Mouse (Mus musculus): ENCODE measurements around the gene Zfp708. TPM values are rescaled to one million over a fixed set of nuclear protein-coding genes. Genes with fewer than 3 reads are reported as not detected.
A peak's percentile ranks its signal among the peaks of the same experiment; 100 is the strongest.
"Not testable (repeated sequence)": the region's sequence is repeated elsewhere in the genome, so short reads cannot be mapped to it uniquely, and the experiment has no call there.

Gene Zfp708
- polyA plus RNA-seq (2014; fragmentation: Nextera tagmentation; extraction: Ambion mirVana): 9.7 and 11.0 TPM in 2 replicates

DNA sequence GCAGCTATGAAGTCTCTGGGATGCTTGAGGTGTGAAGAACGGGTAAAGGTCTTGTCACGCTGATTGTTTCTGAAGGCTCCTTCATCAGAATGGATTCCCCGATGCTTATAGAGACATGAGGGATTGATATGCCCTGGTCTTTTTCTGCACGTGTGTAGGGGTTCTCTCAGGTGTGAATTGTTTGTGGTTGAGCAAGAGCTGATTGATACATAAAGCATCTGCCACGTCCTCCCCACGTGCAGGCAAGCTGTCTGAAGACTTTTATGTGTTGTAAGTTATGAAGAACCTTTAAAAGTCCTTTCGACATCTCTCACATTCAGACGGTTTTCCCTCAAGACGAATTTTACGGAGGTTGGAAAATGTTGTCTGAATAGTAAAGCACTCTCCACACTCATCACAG lies at the start of gene Zfp708:
TSS of gene Zfp708 (minus strand) at position 101 of the 400 bp plus-strand sequence.
- WGBS: 92% methylated on average over 10 of the region's 10 CpGs
- ATAC-seq (ENCODE audit: low FRiP score) (no peak), DNase-seq (ENCODE audit: low spot score) (no peak)
- no peaks in the 10 kb centered on the region for H3K4me1 ChIP-seq (replicated peaks; ENCODE audit: control insufficient read depth, insufficient read depth, low read length)
- no peaks in the 10 kb centered on the region for H3K9me3 ChIP-seq (ENCODE audit: control insufficient read depth, low read length)
- H3K27me3 ChIP-seq (ENCODE audit: control insufficient read depth, insufficient read depth, low read length): no peaks in the 10 kb centered on the region
- no peak within 1 kb of the TSS for H3K4me3 ChIP-seq (replicated peaks; ENCODE audit: low read length)
- no peak within 1 kb of the TSS for H3K9ac ChIP-seq
- no peaks in the 10 kb centered on the region for H3K36me3 ChIP-seq (replicated peaks; ENCODE audit: control insufficient read depth, insufficient read depth)
- no peak within 1 kb of the TSS for H3K27ac ChIP-seq
- no peak within 1 kb of the TSS for H3K4me2 ChIP-seq (replicated peaks)

DNA sequence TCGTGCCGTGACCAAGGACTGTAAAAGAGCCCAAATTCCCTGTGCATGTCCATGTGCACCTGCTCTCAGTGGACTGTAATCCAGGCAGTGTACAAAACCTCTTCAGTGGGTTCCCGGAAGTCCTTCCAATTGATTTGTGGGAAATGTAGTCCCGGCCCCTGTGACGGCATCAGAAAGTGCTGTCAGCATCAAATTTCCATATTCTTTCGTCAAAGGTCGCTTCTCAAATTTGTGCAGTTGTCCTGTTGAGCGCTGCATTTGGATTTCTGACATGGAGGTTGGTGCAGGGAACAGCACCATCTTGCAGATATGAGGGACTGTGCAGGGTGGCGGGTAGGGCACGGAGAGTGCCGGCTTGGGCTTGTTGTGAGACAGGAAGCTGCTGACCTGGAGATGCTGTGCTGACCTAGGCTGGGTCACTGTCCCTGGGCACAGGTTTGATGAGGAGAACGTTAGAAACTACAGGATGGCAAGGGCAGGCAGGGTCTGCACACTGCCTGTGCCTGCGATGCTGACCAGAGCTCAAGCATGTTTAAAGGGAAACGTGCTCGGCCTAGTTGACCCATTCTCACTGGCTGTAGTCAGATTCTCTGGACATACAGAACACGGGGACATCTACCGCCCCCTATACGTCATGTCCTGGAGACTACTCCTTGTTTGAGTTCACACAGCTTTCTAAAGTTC lies 30.4 kb upstream of the Zfp708 start:
- Histone ChIP-seq H3K9me3 (ENCODE audit: control insufficient read depth, low read length) (no peaks in the 10 kb centered on the region), H3K27me3 (ENCODE audit: control insufficient read depth, insufficient read depth, low read length) (no peaks in the 10 kb centered on the region), H3K4me1 (replicated peaks; ENCODE audit: control insufficient read depth, insufficient read depth, low read length) (0 out of 2 replicates have a peak, but pooled peaks cover 6% of the 10 kb centered on the region), H3K27ac (peak overlapping the region; percentile 71), H3K9ac (peak overlapping the region; percentile 73), H3K36me3 (replicated peaks; ENCODE audit: control insufficient read depth, insufficient read depth) (no peaks in the 10 kb centered on the region), H3K4me2 (replicated peaks) (peak overlapping the region; percentile 63), H3K4me3 (replicated peaks; ENCODE audit: low read length) (peak overlapping the region; percentile 70)
- 1% methylated on average over 18 of the region's 18 CpGs for WGBS
- DNase-seq (ENCODE audit: low spot score) (peak; percentile 94), ATAC-seq (ENCODE audit: low FRiP score) (peak; percentile 97)

DNA sequence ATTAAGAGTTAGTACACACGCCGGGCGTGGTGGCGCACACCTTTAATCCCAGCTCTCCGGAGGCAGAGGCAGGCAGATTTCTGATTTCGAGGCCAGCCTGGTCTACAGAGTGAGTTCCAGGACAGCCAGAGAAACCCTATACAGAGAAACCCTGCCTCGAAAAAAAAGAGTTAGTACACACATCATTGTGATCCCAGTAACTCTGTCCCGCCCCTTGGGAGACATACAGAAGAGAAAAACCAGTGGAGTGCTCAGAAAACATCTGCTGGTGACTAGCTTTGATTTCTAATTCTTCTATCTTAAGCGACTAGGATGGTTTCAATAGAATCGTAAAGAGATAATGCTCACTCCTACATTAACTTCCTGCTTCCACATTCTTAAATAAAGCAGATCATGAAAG lies 29.7 kb upstream of the Zfp708 start:
- not testable (repeated sequence) for H3K36me3 ChIP-seq (replicated peaks; ENCODE audit: control insufficient read depth, insufficient read depth); H3K27me3 ChIP-seq (ENCODE audit: control insufficient read depth, insufficient read depth, low read length); DNase-seq (ENCODE audit: low spot score); H3K4me1 ChIP-seq (replicated peaks; ENCODE audit: control insufficient read depth, insufficient read depth, low read length); H3K9me3 ChIP-seq (ENCODE audit: control insufficient read depth, low read length)
- peak overlapping the region; percentile 63 for H3K4me2 ChIP-seq (replicated peaks)
- 79% methylated on average over 10 of the region's 10 CpGs for WGBS
- H3K4me3 ChIP-seq (replicated peaks; ENCODE audit: low read length): peak overlapping the region; percentile 70
- H3K27ac ChIP-seq: 0 out of 2 replicates have a peak overlapping the region, but pooled peaks have one; percentile 34
- ATAC-seq (ENCODE audit: low FRiP score): peak; percentile 28; the same call in 1 of the 2 replicates
- H3K9ac ChIP-seq: peak overlapping the region; percentile 73; the same call in 1 of the 2 replicates

DNA sequence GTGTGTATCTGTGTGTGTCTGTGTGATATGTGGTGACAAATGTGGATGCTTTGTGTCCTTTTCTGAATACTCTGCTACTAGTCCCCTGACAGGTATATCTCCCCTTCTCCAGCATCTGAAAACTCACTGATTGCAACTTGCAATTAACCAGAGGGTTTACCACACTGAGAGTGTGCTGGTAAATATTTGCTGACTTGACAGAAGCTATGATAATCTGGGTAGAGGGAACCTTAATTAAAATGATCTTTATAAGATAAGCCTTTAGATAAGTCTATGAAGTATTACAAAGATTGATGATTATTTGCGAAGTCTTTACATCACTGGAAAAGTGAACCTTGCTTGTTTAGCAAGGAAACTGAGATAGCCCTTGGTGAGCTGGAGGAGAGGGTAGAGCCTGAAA lies 26.7 kb upstream of the Zfp708 start:
- Histone ChIP-seq H3K27me3 (ENCODE audit: control insufficient read depth, insufficient read depth, low read length) (no peaks in the 10 kb centered on the region), H3K27ac (no peak overlapping the region), H3K4me3 (replicated peaks; ENCODE audit: low read length) (no peak overlapping the region), H3K9ac (no peak overlapping the region), H3K4me1 (replicated peaks; ENCODE audit: control insufficient read depth, insufficient read depth, low read length) (0 out of 2 replicates have a peak, but pooled peaks cover 6% of the 10 kb centered on the region), H3K36me3 (replicated peaks; ENCODE audit: control insufficient read depth, insufficient read depth) (no peaks in the 10 kb centered on the region), H3K9me3 (ENCODE audit: control insufficient read depth, low read length) (no peaks in the 10 kb centered on the region), H3K4me2 (replicated peaks) (no peak overlapping the region)
- DNase-seq (ENCODE audit: low spot score) (no peak), ATAC-seq (ENCODE audit: low FRiP score) (no peak)
- WGBS: 95% methylated on average over 1 of the region's 1 CpGs

DNA sequence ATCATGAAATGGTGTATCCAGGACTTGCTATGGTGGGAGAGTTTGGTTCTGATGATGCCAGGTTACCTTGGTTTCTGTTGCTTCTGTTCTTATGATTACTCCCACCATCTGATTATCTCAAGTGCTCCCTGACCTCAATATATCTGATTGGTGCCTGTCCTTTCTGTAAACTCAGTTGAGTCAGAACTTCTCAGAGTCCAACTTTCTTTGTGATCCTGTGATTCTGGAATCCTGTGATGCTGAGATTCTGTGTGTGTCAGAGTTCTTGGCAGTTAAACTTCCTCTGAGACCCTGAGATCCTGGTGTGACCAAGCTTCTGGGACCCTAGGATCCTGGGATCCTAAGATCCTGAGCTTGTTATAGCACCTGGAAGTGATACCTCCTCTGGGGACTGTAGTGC lies 23.6 kb upstream of the Zfp708 start, which contains the start of gene Zfp759:
TSS of gene Zfp759 (plus strand) at position 301 of the 400 bp plus-strand sequence.
- not testable (repeated sequence) for H3K4me1 ChIP-seq (replicated peaks; ENCODE audit: control insufficient read depth, insufficient read depth, low read length); H3K27ac ChIP-seq; H3K27me3 ChIP-seq (ENCODE audit: control insufficient read depth, insufficient read depth, low read length); ATAC-seq (ENCODE audit: low FRiP score); H3K4me3 ChIP-seq (replicated peaks; ENCODE audit: low read length); H3K4me2 ChIP-seq (replicated peaks); DNase-seq (ENCODE audit: low spot score); H3K9me3 ChIP-seq (ENCODE audit: control insufficient read depth, low read length); H3K36me3 ChIP-seq (replicated peaks; ENCODE audit: control insufficient read depth, insufficient read depth); H3K9ac ChIP-seq

DNA sequence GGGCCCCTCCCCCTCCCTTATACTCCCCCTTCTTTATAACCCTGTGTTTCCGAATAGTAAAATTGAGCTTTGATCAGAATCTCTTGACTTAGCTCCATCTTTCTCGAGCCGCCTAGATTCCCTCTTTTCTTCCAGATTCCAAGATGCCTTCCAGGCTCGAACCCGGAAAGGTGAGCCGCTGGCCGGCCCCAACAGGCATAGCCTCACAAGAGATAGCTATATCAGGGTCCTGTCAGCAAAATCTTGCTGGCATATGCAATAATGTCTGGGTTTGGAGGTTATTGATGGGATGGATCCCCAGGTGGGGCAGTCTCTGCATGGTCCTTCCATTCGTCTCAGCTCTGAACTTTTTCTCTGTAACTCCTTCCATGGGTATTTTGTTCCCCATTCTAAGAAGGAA lies 18.4 kb upstream of the Zfp708 start, which contains the start of gene Rslcan18:
TSS of gene Rslcan18 (minus strand) at position 101 of the 400 bp plus-strand sequence.
- not testable (repeated sequence) for H3K27ac ChIP-seq; ATAC-seq (ENCODE audit: low FRiP score); H3K9me3 ChIP-seq (ENCODE audit: control insufficient read depth, low read length); H3K4me1 ChIP-seq (replicated peaks; ENCODE audit: control insufficient read depth, insufficient read depth, low read length); H3K9ac ChIP-seq; H3K4me2 ChIP-seq (replicated peaks); H3K36me3 ChIP-seq (replicated peaks; ENCODE audit: control insufficient read depth, insufficient read depth); H3K4me3 ChIP-seq (replicated peaks; ENCODE audit: low read length); H3K27me3 ChIP-seq (ENCODE audit: control insufficient read depth, insufficient read depth, low read length); DNase-seq (ENCODE audit: low spot score)
- WGBS: 96% methylated on average over 8 of the region's 8 CpGs

DNA sequence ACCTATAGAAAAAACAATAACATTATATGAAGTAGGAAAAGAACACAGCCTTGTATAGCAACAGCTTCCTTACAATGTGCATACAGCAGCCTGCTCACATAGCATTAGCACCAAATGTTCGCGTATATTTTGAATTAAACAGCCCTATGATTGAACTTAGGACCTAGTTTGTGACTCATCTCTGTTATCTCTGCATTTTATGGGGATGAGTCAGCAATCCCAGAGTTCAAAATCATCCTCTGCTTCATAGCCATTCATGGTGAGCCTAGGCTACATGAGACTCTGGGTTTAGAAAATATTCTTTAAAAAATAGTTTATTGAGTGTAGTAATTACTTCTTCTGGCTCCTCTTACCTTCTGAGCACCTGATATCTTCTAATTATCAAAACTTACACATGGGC lies 15.5 kb upstream of the Zfp708 start:
- H3K4me3 ChIP-seq (replicated peaks; ENCODE audit: low read length): no peak overlapping the region
- DNase-seq (ENCODE audit: low spot score): no peak
- WGBS: 91% methylated on average over 2 of the region's 2 CpGs
- H3K9me3 ChIP-seq (ENCODE audit: control insufficient read depth, low read length): no peaks in the 10 kb centered on the region
- H3K36me3 ChIP-seq (replicated peaks; ENCODE audit: control insufficient read depth, insufficient read depth): no peaks in the 10 kb centered on the region
- no peak overlapping the region for H3K4me2 ChIP-seq (replicated peaks)
- H3K9ac ChIP-seq: no peak overlapping the region
- no peaks in the 10 kb centered on the region for H3K27me3 ChIP-seq (ENCODE audit: control insufficient read depth, insufficient read depth, low read length)
- H3K27ac ChIP-seq: no peak overlapping the region
- ATAC-seq (ENCODE audit: low FRiP score): no peak
- no peaks in the 10 kb centered on the region for H3K4me1 ChIP-seq (replicated peaks; ENCODE audit: control insufficient read depth, insufficient read depth, low read length)

DNA sequence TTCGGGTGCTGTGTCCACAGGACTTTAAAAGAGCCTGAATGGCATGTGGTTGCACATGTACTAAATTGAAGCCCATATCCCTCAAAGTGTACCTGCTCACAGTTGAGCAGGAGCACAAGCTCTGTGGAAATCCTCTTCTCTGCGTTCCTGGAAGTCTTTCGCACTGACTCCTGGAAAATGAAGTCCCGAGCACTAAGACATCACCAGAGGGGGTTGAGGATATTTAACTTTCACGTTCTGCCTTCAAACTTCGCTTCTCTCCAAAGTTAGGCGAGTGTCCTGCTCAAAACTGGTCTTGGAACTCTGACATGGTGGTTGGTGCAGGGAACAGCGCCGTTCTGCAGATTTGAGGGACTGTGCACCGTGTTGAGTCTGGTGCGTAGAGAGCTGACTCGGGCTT lies 14.3 kb upstream of the Zfp708 start:
- Histone ChIP-seq H3K4me2 (replicated peaks) (no peak overlapping the region), H3K4me3 (replicated peaks; ENCODE audit: low read length) (no peak overlapping the region), H3K9ac (no peak overlapping the region), H3K4me1 (replicated peaks; ENCODE audit: control insufficient read depth, insufficient read depth, low read length) (peaks cover 7% of the 10 kb centered on the region), H3K9me3 (ENCODE audit: control insufficient read depth, low read length) (no peaks in the 10 kb centered on the region), H3K36me3 (replicated peaks; ENCODE audit: control insufficient read depth, insufficient read depth) (no peaks in the 10 kb centered on the region), H3K27ac (no peak overlapping the region), H3K27me3 (ENCODE audit: control insufficient read depth, insufficient read depth, low read length) (no peaks in the 10 kb centered on the region)
- 81% methylated on average over 12 of the region's 12 CpGs for WGBS
- no peak for DNase-seq (ENCODE audit: low spot score)
- ATAC-seq (ENCODE audit: low FRiP score): no peak

DNA sequence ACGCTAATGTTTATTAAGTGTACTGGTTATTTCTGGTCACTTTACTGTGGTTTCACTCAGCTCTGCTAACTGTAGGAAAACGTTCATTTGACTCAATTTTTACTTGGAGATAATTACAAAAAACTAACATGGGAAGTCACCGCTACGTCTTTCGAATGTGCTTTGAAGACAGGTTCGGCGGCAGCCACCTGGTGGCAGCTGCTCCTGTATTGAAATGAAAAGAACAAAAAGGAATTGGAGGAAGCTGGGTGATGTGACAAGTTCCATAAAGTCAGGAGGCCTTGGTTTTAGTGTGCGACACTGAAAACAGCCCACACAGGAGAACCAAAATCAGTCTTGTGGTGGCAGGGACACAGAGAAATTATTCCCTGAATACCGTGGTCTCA lies 11.0 kb upstream of the Zfp708 start:
- peak overlapping the region; percentile 68 for H3K4me2 ChIP-seq (replicated peaks)
- DNase-seq (ENCODE audit: low spot score) (no peak), ATAC-seq (ENCODE audit: low FRiP score) (peak; percentile 78)
- H3K4me1 ChIP-seq (replicated peaks; ENCODE audit: control insufficient read depth, insufficient read depth, low read length): peaks cover 7% of the 10 kb centered on the region
- no peaks in the 10 kb centered on the region for H3K9me3 ChIP-seq (ENCODE audit: control insufficient read depth, low read length)
- no peaks in the 10 kb centered on the region for H3K36me3 ChIP-seq (replicated peaks; ENCODE audit: control insufficient read depth, insufficient read depth)
- peak overlapping the region; percentile 65 for H3K27ac ChIP-seq
- peak overlapping the region; percentile 40; the same call in 1 of the 2 replicates for H3K9ac ChIP-seq
- H3K27me3 ChIP-seq (ENCODE audit: control insufficient read depth, insufficient read depth, low read length): no peaks in the 10 kb centered on the region
- peak overlapping the region; percentile 48 for H3K4me3 ChIP-seq (replicated peaks; ENCODE audit: low read length)
- 6% methylated on average over 9 of the region's 9 CpGs for WGBS
